Mouse (Mus musculus) liver, postnatal 0 days (tissue): Measurements from ENCODE around the gene Fcer1g. TPM values are rescaled to one million over a fixed set of nuclear protein-coding genes. Genes with fewer than 3 reads are reported as not detected.

ENCODE experiments used
- ATAC-seq: fragments of 200-750 bp; cut with Nextera tagmentation; 2 replicates; pipeline ENCODE4 v1.8.0; 2017; ENCODE audit warnings: mild to moderate bottlenecking, moderate library complexity
- DNase-seq: peaks from one replicate; pipeline ENCODE4 v3.0.0-alpha.2; 2016
- H3K27ac ChIP-seq: fragments of 300-500 bp; sonication (generic); 2 replicates; pipeline ENCODE4 v1.5.1; 2014; ENCODE audit warnings: antibody characterized with exemption, moderate library complexity, mild to moderate bottlenecking, low read depth
- H3K27me3 ChIP-seq: fragments of 300-500 bp; sonication (generic); 2 replicates; pipeline ENCODE4 v1.6.1; 2014; ENCODE audit warnings: low read length, control low read depth, mixed read lengths; ENCODE audit not compliant: insufficient read depth
- H3K36me3 ChIP-seq: fragments of 300-500 bp; sonication (generic); replicated peaks from 2 replicates; pipeline ENCODE4 v1.6.1; 2014; ENCODE audit warnings: mild to moderate bottlenecking, control low read depth, low read length, moderate library complexity, mixed read lengths; ENCODE audit not compliant: insufficient read depth
- H3K4me1 ChIP-seq: fragments of 300-500 bp; sonication (generic); 2 replicates; pipeline ENCODE4 v1.6.1; 2014; ENCODE audit warnings: antibody characterized with exemption, mild to moderate bottlenecking, control low read depth; ENCODE audit not compliant: insufficient read depth
- H3K4me2 ChIP-seq: fragments of 300-500 bp; sonication (generic); 2 replicates; pipeline ENCODE4 v1.6.1; 2014; ENCODE audit warnings: low read depth, mild to moderate bottlenecking, low read length, moderate library complexity, mixed read lengths
- H3K4me3 ChIP-seq: fragments of 300-500 bp; sonication (generic); 2 replicates; pipeline ENCODE4 v1.5.1; 2014; ENCODE audit warnings: low read depth, low read length
- H3K9ac ChIP-seq: fragments of 300-500 bp; sonication (generic); replicated peaks from 2 replicates; pipeline ENCODE4 v1.6.1; 2014; ENCODE audit warnings: mild to moderate bottlenecking, moderate library complexity
- H3K9me3 ChIP-seq: fragments of 300-500 bp; sonication (generic); 2 replicates; pipeline ENCODE4 v1.6.1; 2016; ENCODE audit warnings: mild to moderate bottlenecking, control low read depth, low read length, mixed read lengths
- CTCF ChIP-seq: sonication (generic); IDR thresholded peaks from 2 replicates; pipeline ENCODE4 v1.5.1; 2016; ENCODE audit warnings: antibody characterized with exemption, low read depth
- EP300 ChIP-seq: IDR thresholded peaks from 2 replicates; pipeline ENCODE4 v1.6.1; 2016; ENCODE audit warnings: antibody characterized with exemption, low read depth, mild to moderate bottlenecking
- WGBS: fragments of 180-500 bp; shearing (Covaris S2); extraction: QIAGEN DNeasy Blood & Tissue Kit; methylation state at CpG from one replicate; pipeline ENCODE4 v1.1.7; 2014; ENCODE audit not compliant: insufficient replicate concordance; 5-methylcytosine and 5-hydroxymethylcytosine counted together
- polyA plus RNA-seq: library from polyadenylated mRNA; unstranded; fragments of >200 nt; fragmentation: Nextera tagmentation; extraction: Ambion mirVana; gene quantifications from 2 replicates; pipeline ENCODE4 v1.2.1, GENCODE M21; 2015

The Fcer1g gene
- polyA plus RNA-seq, 1 experiment from 2014 or later = 171 TPM

GRCm38 (mm10) chr1:171262594-171263130, 28.5 kb upstream of the Fcer1g start:
- Histone ChIP-seq H3K27me3 (0 out of 2 replicates have a peak, but pooled peaks cover 6% of the 10 kb centered on the region), H3K4me1 (peaks cover 14% of the 10 kb centered on the region), H3K9ac (no peak overlapping the region; the same call in 1 of the 2 replicates), H3K9me3 (no peaks in the 10 kb centered on the region), H3K27ac (peak overlapping the region; percentile 41), H3K4me2 (peak overlapping the region; percentile 51), H3K4me3 (no peak overlapping the region), H3K36me3 (no peaks in the 10 kb centered on the region)
- DNase-seq (no peak), ATAC-seq (peak; percentile 51)
- no peak for TF ChIP-seq EP300
- TF ChIP-seq CTCF = no peak
- 0% methylated on average over 8 of the region's 8 CpGs for WGBS

DNA sequence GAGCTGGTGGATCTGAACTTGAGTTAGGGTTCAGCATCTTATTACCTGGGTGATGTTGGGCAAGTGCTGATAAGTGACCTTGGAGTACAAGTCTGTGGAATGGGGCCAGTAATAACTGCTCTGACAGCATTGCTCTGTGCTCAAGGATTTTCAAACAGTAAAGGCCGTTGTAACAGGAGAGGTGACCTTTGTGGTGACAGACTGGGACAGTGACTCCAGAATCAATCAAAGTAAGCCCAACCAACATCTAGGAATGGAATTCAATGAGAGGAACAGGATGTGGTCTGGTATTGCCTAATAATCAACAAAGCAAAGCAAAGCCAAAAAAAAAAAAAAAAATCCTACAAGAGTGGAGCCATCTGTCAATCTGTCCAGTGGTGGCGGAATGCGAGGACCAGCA, 26.2 kb upstream of the Fcer1g start:
- 26% methylated on average over 3 of the region's 3 CpGs for WGBS
- no peak overlapping the region for H3K27ac ChIP-seq

DNA sequence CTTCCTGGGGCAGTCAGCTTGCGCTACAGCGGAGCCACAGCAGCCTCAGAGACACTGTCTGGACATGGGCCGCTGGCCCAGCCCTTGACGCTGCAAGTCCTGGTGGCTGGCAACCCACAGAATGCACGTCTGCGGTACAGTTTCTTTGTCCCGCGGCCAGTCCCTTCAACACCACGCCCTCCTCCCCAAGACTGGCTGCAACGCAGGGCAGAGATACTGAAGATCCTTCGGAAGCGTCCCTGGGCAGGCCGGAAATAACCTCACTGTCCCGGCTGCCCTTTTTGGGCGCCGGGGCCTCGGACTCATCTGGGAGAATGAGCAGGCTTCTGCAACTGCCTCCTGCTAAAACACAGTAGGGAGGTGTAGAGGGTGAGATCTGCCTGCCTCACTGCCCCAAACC, 24.8 kb upstream of the Fcer1g start:
- no peaks in the 10 kb centered on the region for H3K9me3 ChIP-seq
- no peak overlapping the region for H3K27ac ChIP-seq
- no peak overlapping the region for H3K9ac ChIP-seq
- no peak overlapping the region for H3K4me2 ChIP-seq
- 0 out of 2 replicates have a peak, but pooled peaks cover 6% of the 10 kb centered on the region for H3K27me3 ChIP-seq
- no peak for DNase-seq
- H3K36me3 ChIP-seq = no peaks in the 10 kb centered on the region
- peaks cover 14% of the 10 kb centered on the region for H3K4me1 ChIP-seq
- no peak for ATAC-seq
- H3K4me3 ChIP-seq = no peak overlapping the region
- WGBS = 74% methylated on average over 17 of the region's 17 CpGs
- TF ChIP-seq CTCF (no peak), EP300 (no peak)

More for the DNA sequence above, 26.2 kb upstream of the Fcer1g start:
- no peaks in the 10 kb centered on the region for H3K9me3 ChIP-seq
- ATAC-seq (peak; percentile 45; the same call in 1 of the 2 replicates), DNase-seq (no peak)
- H3K36me3 ChIP-seq = no peaks in the 10 kb centered on the region
- H3K27me3 ChIP-seq = 0 out of 2 replicates have a peak, but pooled peaks cover 6% of the 10 kb centered on the region
- no peak overlapping the region for H3K4me2 ChIP-seq
- H3K9ac ChIP-seq = no peak overlapping the region
- TF ChIP-seq EP300 (no peak), CTCF (no peak)
- no peak overlapping the region for H3K4me3 ChIP-seq
- H3K4me1 ChIP-seq = peaks cover 14% of the 10 kb centered on the region

DNA sequence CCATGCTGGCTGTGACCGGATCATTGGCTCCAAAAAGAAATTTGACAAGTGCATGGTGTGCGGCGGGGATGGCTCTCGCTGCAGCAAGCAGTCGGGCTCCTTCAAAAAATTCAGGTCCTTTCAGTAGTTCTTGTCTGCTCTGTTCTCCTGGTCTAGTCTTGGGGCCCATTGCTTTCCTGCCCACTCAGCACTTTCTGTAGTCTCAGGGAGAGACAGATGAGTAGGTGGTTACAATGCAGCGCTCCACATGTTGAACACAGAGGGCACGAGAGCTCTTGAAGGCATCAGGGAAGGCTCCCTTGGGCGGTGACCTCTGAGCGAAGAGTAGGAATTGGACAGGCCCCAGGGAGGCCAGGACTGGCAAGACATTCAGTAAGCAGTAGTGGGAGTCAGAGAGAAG, 23.6 kb upstream of the Fcer1g start:
- no peaks in the 10 kb centered on the region for H3K36me3 ChIP-seq
- peaks cover 14% of the 10 kb centered on the region for H3K4me1 ChIP-seq
- no peak for TF ChIP-seq EP300
- TF ChIP-seq CTCF = no peak
- ATAC-seq (no peak), DNase-seq (no peak)
- H3K9ac ChIP-seq = no peak overlapping the region
- no peak overlapping the region for H3K4me3 ChIP-seq
- H3K27me3 ChIP-seq = 0 out of 2 replicates have a peak, but pooled peaks cover 6% of the 10 kb centered on the region
- 75% methylated on average over 9 of the region's 9 CpGs for WGBS
- no peak overlapping the region for H3K27ac ChIP-seq
- no peaks in the 10 kb centered on the region for H3K9me3 ChIP-seq
- no peak overlapping the region for H3K4me2 ChIP-seq

DNA sequence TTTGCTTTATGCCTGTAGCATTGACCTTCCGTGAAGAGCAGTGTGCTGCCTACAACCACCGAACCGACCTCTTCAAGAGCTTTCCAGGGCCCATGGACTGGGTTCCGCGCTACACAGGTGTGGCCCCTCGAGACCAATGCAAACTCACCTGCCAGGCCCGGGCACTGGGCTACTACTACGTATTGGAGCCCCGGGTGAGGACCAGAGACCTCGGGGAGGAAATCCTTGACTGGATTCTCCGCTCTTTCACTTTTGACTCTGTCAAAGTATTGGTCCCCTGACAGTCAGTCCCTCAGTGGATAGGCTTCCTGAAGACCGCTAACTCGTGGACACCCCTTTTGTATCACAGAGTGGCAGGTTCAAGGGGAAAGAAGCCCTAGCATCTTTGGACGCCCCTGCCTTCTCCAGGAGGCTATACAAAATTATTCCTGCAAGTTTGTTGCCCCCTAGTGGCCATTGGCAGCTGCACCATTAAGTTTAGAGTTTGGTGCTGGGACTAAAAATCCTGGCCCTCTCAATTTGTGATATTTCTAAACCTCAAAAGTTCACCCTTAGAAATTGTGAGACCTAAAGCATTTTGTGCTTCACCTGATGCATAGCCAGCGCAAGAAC, 22.9 kb upstream of the Fcer1g start:
- Histone ChIP-seq H3K9ac (no peak overlapping the region), H3K4me2 (no peak overlapping the region), H3K4me1 (peaks cover 8% of the 10 kb centered on the region), H3K4me3 (no peak overlapping the region), H3K27ac (no peak overlapping the region), H3K9me3 (no peaks in the 10 kb centered on the region), H3K27me3 (0 out of 2 replicates have a peak, but pooled peaks cover 6% of the 10 kb centered on the region), H3K36me3 (no peaks in the 10 kb centered on the region)
- no peak for TF ChIP-seq EP300
- TF ChIP-seq CTCF = peak; percentile 87
- DNase-seq (peak; percentile 74), ATAC-seq (no peak)
- 51% methylated on average over 15 of the region's 15 CpGs for WGBS

- no peaks in the 10 kb centered on the region for H3K36me3 ChIP-seq
- H3K4me2 ChIP-seq = no peak overlapping the region
- DNase-seq (no peak), ATAC-seq (peak; percentile 33; the same call in 1 of the 2 replicates)
- WGBS = 80% methylated on average over 24 of the region's 24 CpGs
- H3K27ac ChIP-seq = no peak overlapping the region
- no peak for TF ChIP-seq EP300
- TF ChIP-seq CTCF = peak; percentile 52
- H3K4me1 ChIP-seq = peaks cover 8% of the 10 kb centered on the region
- H3K9ac ChIP-seq = no peak overlapping the region
- no peaks in the 10 kb centered on the region for H3K9me3 ChIP-seq
- H3K27me3 ChIP-seq = peaks cover 11% of the 10 kb centered on the region; the same call in 1 of the 2 replicates
- H3K4me3 ChIP-seq = no peak overlapping the region
These were observed 22.1 kb upstream of the Fcer1g start for GRCm38 (mm10) chr1:171256095-171256818.
